Mouse (Mus musculus) adrenal gland, postnatal 14 days (tissue): ENCODE results near the gene Tbc1d22b. TPM values are rescaled to one million over a fixed set of nuclear protein-coding genes. Genes with fewer than 3 reads are reported as not detected.

ENCODE experiments used
- microRNA-seq, 2 experiments: library from miRNA; unstranded; fragments of <30 nt; microRNA quantifications; one replicate each; pipeline ENCODE4 v1.2.0; 2021
- total RNA-seq: library from RNA; stranded (reverse); gene quantifications from 2 replicates; pipeline ENCODE4 v1.2.3, GENCODE M21; 2021

Gene Tbc1d22b
- total RNA-seq, 1 experiment from 2014 or later = 24.6 TPM

Small RNA genes lying within 50 kb of the gene (microRNA-seq; reads per million reads assigned to microRNA genes)
- 0 reads per million in 2 experiments for gene Mir7667

Other genes starting within 250 kb of the Tbc1d22b start
- 20.9 and 25.7 TPM in 2 replicates for gene Pi16, start 232.1 kb upstream of the Tbc1d22b start, total RNA-seq
- gene Mtch1, start 201.9 kb upstream of the Tbc1d22b start, total RNA-seq = 300 and 316 TPM in 2 replicates
- gene Fgd2, start 188.9 kb upstream of the Tbc1d22b start, total RNA-seq = 2.2 and 11.5 TPM in 2 replicates
- 104 and 129 TPM in 2 replicates for gene Pim1, start 59.0 kb upstream of the Tbc1d22b start, total RNA-seq
- gene Gm17657, start 147 bp upstream of the Tbc1d22b start, total RNA-seq = not detected in 2 replicates
- gene Tmem217, start 2.6 kb downstream of the Tbc1d22b start, total RNA-seq = not detected in 2 replicates
- gene Rnf8, start 65.0 kb downstream of the Tbc1d22b start, total RNA-seq = 41.5 and 45.4 TPM in 2 replicates
- gene Gm28043, start 65.1 kb downstream of the Tbc1d22b start, total RNA-seq = 3.2 and 3.3 TPM in 2 replicates
- 70.7 and 71.6 TPM in 2 replicates for gene Cmtr1, start 110.8 kb downstream of the Tbc1d22b start, total RNA-seq
- 12.7 and 13.9 TPM in 2 replicates for gene Ccdc167, start 167.3 kb downstream of the Tbc1d22b start, total RNA-seq